Mouse (Mus musculus) layer of hippocampus, adult 2 months (tissue): ENCODE measurements around the gene Pdhb. TPM values are rescaled to one million over a fixed set of nuclear protein-coding genes. Genes with fewer than 3 reads are reported as not detected.

Experiments
- DNase-seq, 2 experiments: peaks; one replicate each; pipeline ENCODE4 v3.0.0; 2022; ENCODE audit warnings: low spot score in 2 of 2
- H3K27ac ChIP-seq: fragments of 200-600 bp; 2 replicates; pipeline ENCODE4 v1.8.1; 2022
- H3K4me3 ChIP-seq: fragments of 200-600 bp; 2 replicates; pipeline ENCODE4 v1.8.1; 2022; ENCODE audit warnings: mild to moderate bottlenecking
- CTCF ChIP-seq: fragments of 200-600 bp; conservative IDR thresholded peaks from 2 replicates; pipeline ENCODE4 v1.8.1; 2022; ENCODE audit warnings: antibody characterized with exemption, mild to moderate bottlenecking, moderate library complexity
- total RNA-seq, 2 experiments: library from RNA; stranded (reverse); gene quantifications; 2 replicates each; pipeline ENCODE4 v1.2.3; 2021

Pdhb gene
- total RNA-seq, 2 experiments from 2014 or later = 176 to 185 TPM

GRCm38 (mm10) chr14:8180371-8181035 lies 7.7 kb upstream of the Pdhb start:
- Histone ChIP-seq H3K27ac (no peak overlapping the region), H3K4me3 (no peak overlapping the region)
- no peak for DNase-seq
- no peak for TF ChIP-seq CTCF

GRCm38 (mm10) chr14:8176251-8176650 lies 3.4 kb upstream of the Pdhb start:
- TF ChIP-seq CTCF = no peak
- no peak for DNase-seq
- no peak overlapping the region for H3K4me3 ChIP-seq
- no peak overlapping the region for H3K27ac ChIP-seq

GRCm38 (mm10) chr14:8174634-8175033 lies 1.8 kb upstream of the Pdhb start:
- no peak for TF ChIP-seq CTCF
- no peak for DNase-seq
- Histone ChIP-seq H3K4me3 (no peak overlapping the region), H3K27ac (no peak overlapping the region)

GRCm38 (mm10) chr14:8173542-8174250 lies 871 bp upstream of the Pdhb start:
- TF ChIP-seq CTCF = peak; percentile 58
- peak; percentile 30 to 32 for DNase-seq
- peak overlapping the region; percentile 92 for H3K27ac ChIP-seq
- peak overlapping the region; percentile 80 for H3K4me3 ChIP-seq

GRCm38 (mm10) chr14:8164463-8164862 lies 8.4 kb downstream of the Pdhb start:
- no peak for TF ChIP-seq CTCF
- Histone ChIP-seq H3K4me3 (no peak overlapping the region), H3K27ac (no peak overlapping the region)
- DNase-seq = no peak

- H3K27ac ChIP-seq = no peak overlapping the region
- TF ChIP-seq CTCF = peak; percentile 75
- DNase-seq = no peak
Measured at GRCm38 (mm10) chr14:8161777-8162176, 11.0 kb downstream of the Pdhb start.

GRCm38 (mm10) chr14:8159141-8159540 lies 13.7 kb downstream of the Pdhb start:
- Histone ChIP-seq H3K27ac (no peak overlapping the region), H3K4me3 (no peak overlapping the region)
- no peak for DNase-seq
- TF ChIP-seq CTCF = no peak

More at GRCm38 (mm10) chr14:8161777-8162176, 11.0 kb downstream of the Pdhb start:
- H3K4me3 ChIP-seq = no peak overlapping the region

GRCm38 (mm10) chr14:8158721-8159120 lies 14.1 kb downstream of the Pdhb start:
- H3K27ac ChIP-seq = no peak overlapping the region
- H3K4me3 ChIP-seq = no peak overlapping the region
- no peak for DNase-seq
- no peak for TF ChIP-seq CTCF

GRCm38 (mm10) chr14:8156947-8157346 lies 15.9 kb downstream of the Pdhb start:
- Histone ChIP-seq H3K27ac (no peak overlapping the region), H3K4me3 (no peak overlapping the region)
- DNase-seq = no peak
- peak; percentile 72 for TF ChIP-seq CTCF

GRCm38 (mm10) chr14:8154072-8154471 lies 18.8 kb downstream of the Pdhb start:
- no peak overlapping the region for H3K27ac ChIP-seq
- DNase-seq = no peak
- no peak overlapping the region for H3K4me3 ChIP-seq
- no peak for TF ChIP-seq CTCF

GRCm38 (mm10) chr14:8151757-8152156 lies 21.1 kb downstream of the Pdhb start:
- no peak for TF ChIP-seq CTCF
- no peak overlapping the region for H3K4me3 ChIP-seq
- DNase-seq = no peak
- H3K27ac ChIP-seq = no peak overlapping the region

GRCm38 (mm10) chr14:8148842-8149241 lies 24.0 kb downstream of the Pdhb start:
- DNase-seq = no peak
- H3K4me3 ChIP-seq = no peak overlapping the region
- no peak for TF ChIP-seq CTCF
- H3K27ac ChIP-seq = no peak overlapping the region

GRCm38 (mm10) chr14:8146611-8147223 lies 26.1 kb downstream of the Pdhb start:
- H3K4me3 ChIP-seq = no peak overlapping the region
- TF ChIP-seq CTCF = no peak
- H3K27ac ChIP-seq = no peak overlapping the region
- DNase-seq = no peak
